Mouse (Mus musculus): ENCODE results near the gene Pfkm. TPM values are rescaled to one million over a fixed set of nuclear protein-coding genes. Genes with fewer than 3 reads are reported as not detected.

Gene Pfkm
- polyA plus RNA-seq (2014; fragmentation: Nextera tagmentation; extraction: Ambion mirVana), result 29.6 and 33.7 TPM in 2 replicates

DNA sequence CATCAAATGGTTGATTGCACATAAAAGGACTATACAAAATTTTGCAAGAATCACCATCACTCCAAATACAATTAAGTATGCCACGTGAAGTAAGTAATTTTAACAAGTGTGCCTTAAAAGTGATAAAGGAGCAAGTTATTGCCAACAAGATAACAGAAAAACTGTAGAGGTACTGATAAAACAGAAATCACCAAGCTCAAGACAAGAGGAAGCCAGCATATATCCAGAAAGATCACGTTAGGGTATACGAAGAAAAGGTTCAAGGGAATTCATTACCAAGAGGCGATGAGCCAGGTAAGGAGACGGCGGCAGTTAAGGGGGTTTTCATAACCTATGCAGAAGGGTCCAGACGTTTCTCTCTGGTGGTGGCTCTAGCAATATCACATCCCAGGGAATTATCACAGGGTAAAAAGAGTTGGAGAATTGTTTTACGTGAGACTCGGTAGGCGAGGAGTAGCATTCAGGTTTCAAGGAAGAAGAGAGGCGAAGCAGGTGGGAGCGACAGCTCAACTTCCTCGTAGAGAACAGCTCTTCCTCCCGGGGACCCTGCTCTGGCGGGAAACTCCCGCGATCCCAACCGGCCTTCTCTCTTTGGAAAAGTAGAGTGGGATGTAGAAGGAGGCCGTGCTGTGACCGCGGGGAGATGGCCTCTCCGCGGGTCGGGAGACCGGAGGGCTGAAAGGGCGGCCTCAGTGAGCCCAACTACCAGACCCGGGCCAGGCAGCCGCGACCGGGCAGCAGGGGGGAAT lies at the start of gene Pfkm:
Pfkm (plus strand) TSS at position 218 of the 749 bp plus-strand sequence.
- Histone ChIP-seq H3K9me3 (ENCODE audit: control insufficient read depth, low read depth, low read length) (no peaks in the 10 kb centered on the region), H3K4me3 (ENCODE audit: low read depth, low read length) (peak within 1 kb of the TSS; percentile 97), H3K9ac (replicated peaks; ENCODE audit: low read depth, low read length) (peak within 1 kb of the TSS; percentile 86), H3K27me3 (ENCODE audit: control insufficient read depth, insufficient read depth, low read length) (no peaks in the 10 kb centered on the region), H3K27ac (ENCODE audit: low read length) (peak within 1 kb of the TSS; percentile 95), H3K4me1 (ENCODE audit: control insufficient read depth, insufficient read depth, low read length) (peaks cover 7% of the 10 kb centered on the region; the same call in 1 of the 2 replicates), H3K36me3 (ENCODE audit: control insufficient read depth, insufficient read depth, low read length) (no peaks in the 10 kb centered on the region), H3K4me2 (replicated peaks; ENCODE audit: low read depth, low read length) (peak within 1 kb of the TSS; percentile 62)
- under 1% methylated on average over 30 of the region's 30 CpGs for WGBS
- no peak for ATAC-seq (ENCODE audit: insufficient number of reproducible peaks, insufficient read depth, low FRiP score, low read depth)

DNA sequence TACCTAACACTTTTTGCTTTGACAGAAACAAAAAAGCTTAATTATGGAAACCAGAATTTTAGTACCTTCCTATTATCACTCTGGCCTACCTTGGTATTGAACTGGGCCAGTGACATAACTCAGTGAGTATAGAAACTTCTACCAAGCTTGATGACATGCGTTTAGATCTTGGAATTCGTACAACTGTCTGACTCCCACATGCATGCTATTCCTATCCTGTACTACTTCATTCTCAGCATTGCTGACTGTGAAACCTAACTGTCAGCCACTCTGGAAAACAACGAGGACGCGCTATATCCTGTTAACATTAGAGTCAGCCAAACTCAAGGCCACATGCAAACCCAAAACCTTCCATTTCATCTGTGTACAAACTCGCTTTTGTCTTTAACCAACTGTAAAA lies 48.4 kb upstream of the Pfkm start:
- H3K9ac ChIP-seq (replicated peaks; ENCODE audit: low read depth, low read length), result no peak overlapping the region
- no peaks in the 10 kb centered on the region for H3K4me1 ChIP-seq (ENCODE audit: control insufficient read depth, insufficient read depth, low read length)
- H3K9me3 ChIP-seq (ENCODE audit: control insufficient read depth, low read depth, low read length), result no peaks in the 10 kb centered on the region; the same call in 1 of the 2 replicates
- peaks cover 74% of the 10 kb centered on the region for H3K36me3 ChIP-seq (ENCODE audit: control insufficient read depth, insufficient read depth, low read length)
- H3K27ac ChIP-seq (ENCODE audit: low read length), result no peak overlapping the region
- no peak overlapping the region for H3K4me2 ChIP-seq (replicated peaks; ENCODE audit: low read depth, low read length)
- WGBS, result 96% methylated on average over 6 of the region's 6 CpGs
- H3K4me3 ChIP-seq (ENCODE audit: low read depth, low read length), result no peak overlapping the region
- H3K27me3 ChIP-seq (ENCODE audit: control insufficient read depth, insufficient read depth, low read length), result no peaks in the 10 kb centered on the region
- no peak for ATAC-seq (ENCODE audit: insufficient number of reproducible peaks, insufficient read depth, low FRiP score, low read depth)

DNA sequence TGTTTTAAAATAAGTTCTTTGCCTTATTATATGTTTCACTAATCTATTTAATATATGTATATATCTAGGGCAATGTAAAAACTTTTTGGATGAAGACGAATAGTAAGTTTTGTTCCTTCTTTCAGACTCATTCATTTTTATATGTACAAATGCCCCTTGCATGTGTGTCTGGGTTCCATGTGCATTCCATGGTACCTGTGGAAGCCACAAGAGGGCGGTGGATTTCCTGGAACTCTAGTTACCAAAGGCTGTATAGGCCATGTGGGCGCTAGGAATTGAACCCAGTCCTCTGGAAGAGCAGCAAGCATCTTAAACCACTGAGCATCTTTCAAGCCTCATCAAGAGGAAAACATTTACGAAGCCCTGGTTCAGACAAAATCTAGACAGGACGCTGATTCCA lies 48.0 kb upstream of the Pfkm start:
- H3K4me3 ChIP-seq (ENCODE audit: low read depth, low read length), result no peak overlapping the region
- H3K9me3 ChIP-seq (ENCODE audit: control insufficient read depth, low read depth, low read length), result no peaks in the 10 kb centered on the region; the same call in 1 of the 2 replicates
- no peak overlapping the region for H3K9ac ChIP-seq (replicated peaks; ENCODE audit: low read depth, low read length)
- no peak overlapping the region for H3K4me2 ChIP-seq (replicated peaks; ENCODE audit: low read depth, low read length)
- no peak for ATAC-seq (ENCODE audit: insufficient number of reproducible peaks, insufficient read depth, low FRiP score, low read depth)
- H3K27me3 ChIP-seq (ENCODE audit: control insufficient read depth, insufficient read depth, low read length), result no peaks in the 10 kb centered on the region
- H3K27ac ChIP-seq (ENCODE audit: low read length), result no peak overlapping the region
- no peaks in the 10 kb centered on the region for H3K4me1 ChIP-seq (ENCODE audit: control insufficient read depth, insufficient read depth, low read length)
- peaks cover 72% of the 10 kb centered on the region for H3K36me3 ChIP-seq (ENCODE audit: control insufficient read depth, insufficient read depth, low read length)
- 94% methylated on average over 5 of the region's 5 CpGs for WGBS

DNA sequence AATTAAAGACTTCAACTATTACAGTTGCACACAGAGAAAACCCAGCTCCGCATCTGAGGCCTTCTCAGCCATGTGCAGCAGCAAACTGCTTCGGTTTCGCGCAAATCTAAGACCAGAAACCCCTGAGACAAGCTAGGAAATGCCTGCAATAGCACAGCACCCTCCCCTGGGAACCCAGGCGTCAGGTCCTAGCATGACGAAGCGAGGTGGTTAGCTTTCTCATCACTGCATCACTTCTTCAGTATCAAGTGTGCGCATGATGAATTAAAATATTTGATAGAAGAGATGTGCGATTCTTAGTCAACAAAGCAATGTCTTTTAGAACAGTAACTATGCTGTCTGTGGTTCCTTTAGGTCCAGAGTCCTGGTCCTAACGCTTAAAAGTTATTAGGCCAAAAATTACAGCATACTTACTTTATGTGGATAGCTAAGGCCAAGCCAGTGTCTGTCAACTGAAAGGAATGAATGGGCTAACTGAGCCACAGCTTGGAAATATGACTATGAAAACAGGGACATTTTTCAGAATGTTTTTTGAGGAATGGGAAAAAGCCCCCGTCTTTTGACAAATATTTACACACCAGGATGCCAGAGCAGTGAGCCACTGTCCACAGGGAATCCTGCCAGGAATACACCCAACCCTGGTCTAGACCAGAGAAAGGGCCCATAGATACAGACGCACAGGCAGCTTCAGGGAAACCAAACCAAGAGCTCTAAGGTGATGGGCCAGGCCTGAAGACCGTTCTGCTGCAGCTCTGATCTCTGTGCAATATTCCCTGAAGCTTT lies 43.3 kb upstream of the Pfkm start:
- H3K4me3 ChIP-seq (ENCODE audit: low read depth, low read length), result no peak overlapping the region
- no peaks in the 10 kb centered on the region; the same call in 1 of the 2 replicates for H3K9me3 ChIP-seq (ENCODE audit: control insufficient read depth, low read depth, low read length)
- no peak for ATAC-seq (ENCODE audit: insufficient number of reproducible peaks, insufficient read depth, low FRiP score, low read depth)
- H3K4me2 ChIP-seq (replicated peaks; ENCODE audit: low read depth, low read length), result no peak overlapping the region
- no peak overlapping the region for H3K9ac ChIP-seq (replicated peaks; ENCODE audit: low read depth, low read length)
- H3K27ac ChIP-seq (ENCODE audit: low read length), result no peak overlapping the region
- no peaks in the 10 kb centered on the region for H3K4me1 ChIP-seq (ENCODE audit: control insufficient read depth, insufficient read depth, low read length)
- peaks cover 63% of the 10 kb centered on the region for H3K36me3 ChIP-seq (ENCODE audit: control insufficient read depth, insufficient read depth, low read length)
- WGBS, result 90% methylated on average over 13 of the region's 13 CpGs
- H3K27me3 ChIP-seq (ENCODE audit: control insufficient read depth, insufficient read depth, low read length), result no peaks in the 10 kb centered on the region

DNA sequence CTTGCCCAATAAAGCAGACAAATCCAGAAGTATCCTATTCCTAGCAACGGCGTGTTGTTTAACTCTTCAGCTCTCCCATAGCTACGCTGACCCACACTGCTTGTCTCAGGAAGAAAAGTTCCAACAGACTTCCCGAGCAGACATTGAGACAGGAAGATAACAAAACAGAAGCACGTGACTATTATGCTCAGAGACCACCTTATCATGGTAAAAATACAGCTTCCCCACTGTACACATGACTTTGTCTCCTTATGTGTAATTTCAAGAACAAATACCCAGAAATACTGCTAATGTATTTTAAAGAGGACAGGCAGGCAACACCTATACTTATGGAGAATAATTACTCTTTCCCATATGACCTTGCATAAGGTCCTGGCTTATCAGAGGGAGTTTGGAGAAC lies 40.7 kb upstream of the Pfkm start:
- Histone ChIP-seq H3K27me3 (ENCODE audit: control insufficient read depth, insufficient read depth, low read length) (no peaks in the 10 kb centered on the region), H3K4me1 (ENCODE audit: control insufficient read depth, insufficient read depth, low read length) (no peaks in the 10 kb centered on the region), H3K36me3 (ENCODE audit: control insufficient read depth, insufficient read depth, low read length) (peaks cover 58% of the 10 kb centered on the region), H3K27ac (ENCODE audit: low read length) (no peak overlapping the region), H3K4me2 (replicated peaks; ENCODE audit: low read depth, low read length) (no peak overlapping the region), H3K9ac (replicated peaks; ENCODE audit: low read depth, low read length) (no peak overlapping the region), H3K9me3 (ENCODE audit: control insufficient read depth, low read depth, low read length) (no peaks in the 10 kb centered on the region), H3K4me3 (ENCODE audit: low read depth, low read length) (no peak overlapping the region)
- 89% methylated on average over 5 of the region's 5 CpGs for WGBS
- ATAC-seq (ENCODE audit: insufficient number of reproducible peaks, insufficient read depth, low FRiP score, low read depth), result no peak

DNA sequence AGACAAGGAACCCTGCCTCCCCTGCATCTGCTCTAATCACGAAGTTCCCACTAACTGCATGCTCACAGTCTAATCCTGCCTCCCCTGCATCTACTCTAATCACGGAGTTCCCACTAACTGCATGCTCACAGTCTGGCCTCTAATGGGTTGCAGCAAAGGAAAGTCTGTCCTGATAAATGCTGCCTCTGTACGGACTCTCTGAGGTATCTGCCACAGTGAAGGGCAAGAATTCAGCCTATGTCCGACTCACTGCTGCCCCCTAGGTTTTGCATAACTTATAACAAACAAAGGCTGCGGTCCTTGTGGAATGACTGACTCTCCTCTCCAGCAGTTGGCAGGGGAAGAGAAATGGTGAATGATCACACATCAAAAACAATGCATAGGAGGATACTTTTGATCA lies 37.1 kb upstream of the Pfkm start:
- no peak for ATAC-seq (ENCODE audit: insufficient number of reproducible peaks, insufficient read depth, low FRiP score, low read depth)
- H3K4me1 ChIP-seq (ENCODE audit: control insufficient read depth, insufficient read depth, low read length), result no peaks in the 10 kb centered on the region
- H3K36me3 ChIP-seq (ENCODE audit: control insufficient read depth, insufficient read depth, low read length), result peaks cover 58% of the 10 kb centered on the region
- no peak overlapping the region for H3K4me2 ChIP-seq (replicated peaks; ENCODE audit: low read depth, low read length)
- H3K27ac ChIP-seq (ENCODE audit: low read length), result no peak overlapping the region
- 32% methylated on average over 5 of the region's 5 CpGs for WGBS
- no peak overlapping the region for H3K4me3 ChIP-seq (ENCODE audit: low read depth, low read length)
- H3K9ac ChIP-seq (replicated peaks; ENCODE audit: low read depth, low read length), result no peak overlapping the region
- no peaks in the 10 kb centered on the region for H3K27me3 ChIP-seq (ENCODE audit: control insufficient read depth, insufficient read depth, low read length)
- no peaks in the 10 kb centered on the region for H3K9me3 ChIP-seq (ENCODE audit: control insufficient read depth, low read depth, low read length)

DNA sequence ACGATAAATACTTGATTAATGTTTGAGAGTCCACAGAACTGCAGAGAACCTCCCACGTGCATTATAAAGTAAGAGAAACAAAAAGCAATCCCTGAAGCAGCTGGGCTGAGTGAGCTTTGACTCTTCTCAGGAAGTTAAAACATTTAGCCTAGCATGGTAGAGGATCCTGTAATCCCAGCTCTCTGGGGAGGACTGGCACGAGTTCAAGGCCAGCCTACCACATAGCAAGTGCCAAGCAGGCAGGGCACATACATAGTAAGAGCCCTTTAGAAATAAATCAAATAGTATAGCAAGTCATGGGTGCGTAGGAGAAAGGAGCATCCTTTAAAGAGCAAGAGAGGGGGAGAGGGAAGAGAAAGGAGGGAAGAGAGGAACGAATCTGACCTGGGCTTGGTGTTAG lies 26.5 kb upstream of the Pfkm start:
- Histone ChIP-seq H3K27ac (ENCODE audit: low read length) (no peak overlapping the region), H3K27me3 (ENCODE audit: control insufficient read depth, insufficient read depth, low read length) (no peaks in the 10 kb centered on the region), H3K9me3 (ENCODE audit: control insufficient read depth, low read depth, low read length) (no peaks in the 10 kb centered on the region), H3K4me3 (ENCODE audit: low read depth, low read length) (no peak overlapping the region), H3K36me3 (ENCODE audit: control insufficient read depth, insufficient read depth, low read length) (peaks cover 56% of the 10 kb centered on the region), H3K4me2 (replicated peaks; ENCODE audit: low read depth, low read length) (no peak overlapping the region), H3K4me1 (ENCODE audit: control insufficient read depth, insufficient read depth, low read length) (no peaks in the 10 kb centered on the region), H3K9ac (replicated peaks; ENCODE audit: low read depth, low read length) (no peak overlapping the region)
- WGBS, result 89% methylated on average over 5 of the region's 5 CpGs
- ATAC-seq (ENCODE audit: insufficient number of reproducible peaks, insufficient read depth, low FRiP score, low read depth), result no peak

DNA sequence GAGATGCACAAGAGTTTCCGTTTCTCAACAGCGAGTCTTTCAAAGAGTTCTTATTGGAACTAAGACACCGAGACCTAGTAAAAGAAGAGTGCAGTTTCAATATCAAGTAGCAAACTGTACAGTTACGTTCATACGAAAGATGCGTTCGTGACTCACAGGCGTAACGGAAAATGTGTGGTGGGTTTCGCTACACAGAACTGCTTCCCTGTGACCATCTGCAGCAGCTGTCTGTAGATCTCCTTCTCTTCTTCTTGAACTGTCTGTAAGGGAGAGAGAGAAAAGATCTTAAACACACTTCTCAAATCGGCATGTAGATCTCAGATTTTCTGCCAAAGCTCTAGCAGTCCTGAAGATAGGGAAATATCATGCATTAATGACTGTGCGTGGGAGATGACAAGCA lies 25.8 kb upstream of the Pfkm start:
- 95% methylated on average over 12 of the region's 12 CpGs for WGBS
- H3K4me2 ChIP-seq (replicated peaks; ENCODE audit: low read depth, low read length), result no peak overlapping the region
- no peak overlapping the region for H3K4me3 ChIP-seq (ENCODE audit: low read depth, low read length)
- H3K9me3 ChIP-seq (ENCODE audit: control insufficient read depth, low read depth, low read length), result no peaks in the 10 kb centered on the region
- no peaks in the 10 kb centered on the region for H3K4me1 ChIP-seq (ENCODE audit: control insufficient read depth, insufficient read depth, low read length)
- peaks cover 58% of the 10 kb centered on the region for H3K36me3 ChIP-seq (ENCODE audit: control insufficient read depth, insufficient read depth, low read length)
- no peaks in the 10 kb centered on the region for H3K27me3 ChIP-seq (ENCODE audit: control insufficient read depth, insufficient read depth, low read length)
- H3K27ac ChIP-seq (ENCODE audit: low read length), result no peak overlapping the region
- H3K9ac ChIP-seq (replicated peaks; ENCODE audit: low read depth, low read length), result no peak overlapping the region
- ATAC-seq (ENCODE audit: insufficient number of reproducible peaks, insufficient read depth, low FRiP score, low read depth), result no peak
